Mouse (Mus musculus) c-Kit-positive CD71-negative TER-119-negative erythroid progenitor cells, embryonic 14.5 days (primary cell): ENCODE measurements around the gene Mup12.
"Not testable (repeated sequence)": the region's sequence is repeated elsewhere in the genome, so short reads cannot be mapped to it uniquely, and the experiment has no call there.

Source experiments
- DNase-seq: peaks from one replicate; pipeline ENCODE4 v3.0.0-alpha.2; 2013; ENCODE audit warnings: low read depth

The Mup12 gene

GRCm38 (mm10) chr4:60741226-60741625 lies at the start of gene Mup12:
Mup12 (minus strand) TSS chr4:60741326.
- not testable (repeated sequence) for DNase-seq
